Mouse (Mus musculus): ENCODE measurements around the gene Sprr2a3.
"Not testable (repeated sequence)": the region's sequence is repeated elsewhere in the genome, so short reads cannot be mapped to it uniquely, and the experiment has no call there.

Gene Sprr2a3

DNA sequence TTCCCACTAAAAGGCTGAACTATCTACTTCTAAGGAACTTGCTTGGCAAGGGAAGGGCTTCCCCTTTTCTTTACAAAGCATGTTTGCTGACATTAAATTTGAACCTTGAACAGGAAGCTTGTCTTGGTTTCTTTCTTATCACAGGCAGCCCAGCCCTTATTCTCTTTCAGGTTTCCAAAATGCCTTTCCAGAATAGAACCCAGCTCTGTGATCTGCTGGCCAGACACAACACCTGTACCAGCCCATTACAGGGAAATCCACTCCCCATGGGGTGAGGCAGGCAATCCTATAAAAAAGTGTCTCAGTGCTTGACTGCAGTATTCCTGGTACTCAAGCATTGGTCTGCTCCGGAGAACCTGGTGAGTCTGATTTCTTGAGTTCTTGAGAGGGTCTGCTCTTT is at the start of gene Sprr2a3:
Sprr2a3 (plus strand) TSS at position 317 of the 400 bp plus-strand sequence.
- not testable (repeated sequence) for DNase-seq (ENCODE audit: low spot score in 2 of 2)

DNA sequence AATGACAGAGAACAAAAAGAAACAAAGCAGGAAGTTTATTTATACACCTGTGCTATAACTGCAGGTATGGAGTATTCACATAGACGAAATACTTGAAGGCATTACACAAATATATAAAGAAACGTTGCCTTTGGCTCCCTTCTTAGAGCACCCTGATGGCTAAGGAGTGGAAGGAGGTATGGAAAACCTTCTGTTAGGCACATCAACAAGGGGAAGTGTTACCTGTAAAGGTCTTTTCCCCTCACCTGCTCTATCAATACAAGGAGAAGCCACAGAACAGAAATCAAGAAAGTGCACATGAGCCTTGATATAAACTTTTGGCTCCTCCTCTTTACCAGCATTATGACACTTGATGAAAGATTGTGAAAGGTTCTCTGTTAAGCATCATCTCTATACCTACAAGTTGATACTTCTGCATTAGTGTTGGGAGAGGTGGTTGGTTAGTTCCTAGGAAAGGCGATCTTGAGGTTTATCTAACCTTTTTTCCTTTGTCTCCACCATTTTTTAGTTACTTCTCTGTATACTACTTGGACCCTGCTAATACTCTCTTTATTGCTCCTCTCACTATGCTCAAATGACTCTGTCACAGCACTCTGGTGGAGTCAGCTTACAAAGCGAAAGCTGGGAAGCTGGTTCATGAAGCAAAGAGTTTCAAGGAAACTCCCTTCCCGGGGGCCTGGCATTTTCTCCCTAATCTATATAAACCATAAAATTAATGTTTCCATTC is 48.6 kb upstream of the Sprr2a3 start:
- DNase-seq (ENCODE audit: low spot score in 2 of 2), result not testable (repeated sequence)

DNA sequence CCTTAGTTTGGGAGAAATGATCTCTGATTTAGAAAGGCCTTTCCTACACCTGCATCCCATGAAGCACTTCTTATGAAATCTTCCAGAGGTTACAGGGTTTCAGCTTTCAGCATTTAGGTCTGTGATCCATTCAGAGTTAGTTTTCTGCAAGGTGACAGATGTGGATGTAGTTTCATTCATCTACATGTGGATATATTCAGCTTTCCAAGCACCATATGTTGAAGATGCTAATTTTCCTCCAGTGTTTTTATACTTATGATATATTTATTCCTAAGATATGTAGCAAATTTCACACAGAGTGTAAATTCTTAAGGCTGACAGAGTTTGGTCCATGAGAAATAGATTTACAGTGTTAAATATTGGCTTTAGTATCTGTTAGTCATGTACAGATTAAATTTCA is 46.5 kb upstream of the Sprr2a3 start:
- DNase-seq (ENCODE audit: low spot score in 2 of 2), result not testable (repeated sequence)

DNA sequence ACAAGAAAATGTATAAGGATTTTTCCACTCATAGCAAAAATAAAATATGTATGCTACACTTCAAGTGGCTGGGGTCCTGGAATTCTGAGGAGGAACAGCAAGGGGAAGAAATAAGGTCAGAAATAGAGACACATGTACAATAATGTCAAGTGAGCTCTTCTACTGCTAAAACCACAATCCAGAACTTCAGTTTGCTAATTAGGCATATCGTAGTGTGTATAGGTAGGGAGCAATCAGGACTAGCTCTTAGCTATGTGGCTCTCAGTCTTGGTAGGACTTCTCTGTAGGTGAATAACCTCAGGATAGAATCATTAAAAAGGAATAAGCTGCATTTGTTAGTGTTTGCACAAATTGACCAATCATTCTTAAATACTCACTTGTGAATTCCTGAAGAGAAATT is 46.0 kb upstream of the Sprr2a3 start:
- DNase-seq (ENCODE audit: low spot score in 2 of 2), result not testable (repeated sequence)

DNA sequence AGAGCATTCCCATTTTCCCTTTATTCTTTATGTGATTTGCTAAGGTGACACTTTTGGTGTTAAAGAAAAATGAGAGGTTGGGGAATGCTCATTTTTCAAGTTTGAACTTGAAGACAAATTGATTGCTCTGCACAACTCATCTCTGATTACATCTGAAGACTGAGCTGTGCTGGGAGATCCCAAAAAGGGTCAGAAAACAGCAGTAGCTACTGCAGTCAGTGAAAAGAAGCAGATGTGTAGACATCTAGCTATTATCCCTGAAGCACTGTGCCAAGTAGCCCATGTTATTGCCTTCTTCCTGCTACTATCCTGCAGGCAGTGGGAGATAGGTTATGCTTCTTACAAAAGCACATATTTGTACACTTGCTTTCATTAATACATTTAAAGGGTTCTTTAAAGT is 40.4 kb upstream of the Sprr2a3 start:
- DNase-seq (ENCODE audit: low spot score in 2 of 2), result not testable (repeated sequence)

DNA sequence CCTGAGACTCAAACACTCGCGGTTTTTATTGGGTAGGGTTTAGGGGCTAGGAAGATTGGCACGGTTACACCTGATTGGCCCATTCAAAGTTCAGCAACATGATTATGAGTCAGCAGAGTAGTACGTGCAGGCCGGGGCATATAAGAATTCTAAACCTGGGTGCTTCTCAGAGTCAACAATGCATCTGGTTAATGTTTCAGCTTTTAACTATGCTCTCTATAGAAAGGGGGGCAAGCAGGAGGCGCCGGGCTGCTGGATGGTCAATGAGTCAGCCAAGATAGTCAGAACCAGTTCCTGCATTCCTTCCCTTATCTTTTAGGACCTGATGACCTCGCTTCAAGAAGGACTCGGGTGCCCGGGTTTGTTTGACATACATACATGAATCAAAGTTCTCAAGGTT is 39.0 kb upstream of the Sprr2a3 start:
- DNase-seq (ENCODE audit: low spot score in 2 of 2), result not testable (repeated sequence)

DNA sequence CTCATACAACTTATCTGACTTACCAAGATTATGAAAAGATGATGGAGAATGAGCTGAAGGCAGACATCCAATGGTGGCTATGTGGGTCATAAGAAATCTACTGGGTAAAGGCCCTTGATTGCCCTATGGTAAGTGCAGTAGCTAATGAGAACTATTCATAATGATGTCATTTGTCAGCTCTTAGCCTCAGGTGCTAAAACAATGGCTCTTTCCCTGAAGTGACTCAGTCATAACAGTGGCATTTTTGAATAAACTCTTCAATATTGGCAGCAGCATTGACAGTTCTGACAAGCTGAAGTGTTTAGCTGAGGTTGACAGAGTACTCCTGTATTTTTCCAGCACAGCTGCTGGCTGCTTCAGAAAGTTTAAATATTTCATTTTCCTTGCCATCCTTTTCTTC is 36.7 kb upstream of the Sprr2a3 start:
- DNase-seq (ENCODE audit: low spot score in 2 of 2), result not testable (repeated sequence)

DNA sequence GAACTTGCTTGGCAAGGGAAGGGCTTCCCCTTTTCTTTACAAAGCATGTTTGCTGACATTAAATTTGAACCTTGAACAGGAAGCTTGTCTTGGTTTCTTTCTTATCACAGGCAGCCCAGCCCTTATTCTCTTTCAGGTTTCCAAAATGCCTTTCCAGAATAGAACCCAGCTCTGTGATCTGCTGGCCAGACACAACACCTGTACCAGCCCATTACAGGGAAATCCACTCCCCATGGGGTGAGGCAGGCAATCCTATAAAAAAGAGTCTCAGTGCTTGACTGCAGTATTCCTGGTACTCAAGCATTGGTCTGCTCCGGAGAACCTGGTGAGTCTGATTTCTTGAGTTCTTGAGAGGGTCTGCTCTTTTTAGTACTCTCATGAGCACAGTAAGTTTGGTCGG is 34.8 kb upstream of the Sprr2a3 start:
- DNase-seq (ENCODE audit: low spot score in 2 of 2), result not testable (repeated sequence)

DNA sequence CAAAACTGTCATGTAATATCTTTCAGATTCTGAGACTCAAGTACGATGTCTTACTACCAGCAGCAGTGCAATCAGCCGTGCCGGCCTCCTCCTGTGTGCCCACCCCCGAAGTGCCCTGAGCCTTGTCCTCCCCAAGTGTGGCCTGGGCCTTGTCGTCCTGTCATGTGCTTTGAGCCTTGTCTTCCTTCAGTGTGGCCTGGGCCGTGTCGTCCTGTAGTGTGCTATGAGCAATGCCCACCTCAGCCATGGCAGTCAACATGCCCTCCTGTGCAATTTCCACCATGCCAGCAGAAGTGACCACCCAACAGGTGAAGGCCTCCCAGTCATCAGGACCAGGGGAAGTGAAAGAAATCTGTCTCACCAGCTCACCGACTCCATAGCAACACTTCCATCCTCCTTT is 31.4 kb upstream of the Sprr2a3 start:
- DNase-seq (ENCODE audit: low spot score in 2 of 2), result not testable (repeated sequence)

DNA sequence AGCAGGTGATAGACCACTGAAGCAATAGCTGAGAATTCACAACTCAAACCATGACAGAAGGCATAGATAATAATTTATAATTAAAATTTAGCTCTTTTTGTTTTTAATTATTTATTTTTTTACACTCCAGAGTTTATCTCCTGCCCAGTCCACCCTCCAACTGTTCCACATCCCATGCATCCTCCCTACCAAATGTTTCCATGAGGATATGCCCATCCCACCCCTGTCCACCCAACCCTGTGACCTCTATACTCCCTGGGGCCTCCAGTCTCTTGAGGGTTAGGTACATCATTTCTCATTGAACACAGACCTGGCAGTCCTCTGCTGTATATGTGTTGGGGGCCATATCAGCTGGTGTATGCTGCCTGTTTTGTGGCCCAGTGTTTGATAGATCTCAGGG is 26.7 kb upstream of the Sprr2a3 start:
- DNase-seq (ENCODE audit: low spot score in 2 of 2), result not testable (repeated sequence)

DNA sequence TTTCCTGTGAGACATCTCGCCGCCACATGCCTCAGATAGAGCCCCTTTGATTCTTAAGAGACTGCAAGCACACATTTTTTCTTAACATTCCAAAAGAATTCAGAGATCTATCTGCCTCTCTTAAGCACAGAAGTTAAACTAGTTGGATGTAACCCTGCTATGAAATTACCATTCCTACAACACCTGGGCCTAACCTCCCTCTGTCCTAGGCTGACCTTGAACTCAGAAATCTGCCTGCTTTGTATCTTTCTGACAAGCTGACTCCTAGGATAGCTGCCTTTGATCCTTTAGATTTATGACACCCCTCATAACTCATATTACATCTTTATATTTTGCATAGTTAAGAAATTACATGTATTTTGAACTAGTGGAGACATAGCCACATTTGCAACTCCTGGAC is 21.8 kb upstream of the Sprr2a3 start:
- DNase-seq (ENCODE audit: low spot score in 2 of 2), result not testable (repeated sequence)

DNA sequence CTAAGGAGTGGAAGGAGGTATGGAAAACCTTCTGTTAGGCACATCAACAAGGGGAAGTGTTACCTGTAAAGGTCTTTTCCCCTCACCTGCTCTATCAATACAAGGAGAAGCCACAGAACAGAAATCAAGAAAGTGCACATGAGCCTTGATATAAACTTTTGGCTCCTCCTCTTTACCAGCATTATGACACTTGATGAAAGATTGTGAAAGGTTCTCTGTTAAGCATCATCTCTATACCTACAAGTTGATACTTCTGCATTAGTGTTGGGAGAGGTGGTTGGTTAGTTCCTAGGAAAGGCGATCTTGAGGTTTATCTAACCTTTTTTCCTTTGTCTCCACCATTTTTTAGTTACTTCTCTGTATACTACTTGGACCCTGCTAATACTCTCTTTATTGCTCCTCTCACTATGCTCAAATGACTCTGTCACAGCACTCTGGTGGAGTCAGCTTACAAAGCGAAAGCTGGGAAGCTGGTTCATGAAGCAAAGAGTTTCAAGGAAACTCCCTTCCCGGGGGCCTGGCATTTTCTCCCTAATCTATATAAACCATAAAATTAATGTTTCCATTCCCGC is 13.7 kb upstream of the Sprr2a3 start:
- not testable (repeated sequence) for DNase-seq (ENCODE audit: low spot score in 2 of 2)

DNA sequence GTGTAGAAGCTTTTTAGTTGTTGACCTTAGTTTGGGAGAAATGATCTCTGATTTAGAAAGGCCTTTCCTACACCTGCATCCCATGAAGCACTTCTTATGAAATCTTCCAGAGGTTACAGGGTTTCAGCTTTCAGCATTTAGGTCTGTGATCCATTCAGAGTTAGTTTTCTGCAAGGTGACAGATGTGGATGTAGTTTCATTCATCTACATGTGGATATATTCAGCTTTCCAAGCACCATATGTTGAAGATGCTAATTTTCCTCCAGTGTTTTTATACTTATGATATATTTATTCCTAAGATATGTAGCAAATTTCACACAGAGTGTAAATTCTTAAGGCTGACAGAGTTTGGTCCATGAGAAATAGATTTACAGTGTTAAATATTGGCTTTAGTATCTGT is 11.7 kb upstream of the Sprr2a3 start:
- DNase-seq (ENCODE audit: low spot score in 2 of 2), result not testable (repeated sequence)

DNA sequence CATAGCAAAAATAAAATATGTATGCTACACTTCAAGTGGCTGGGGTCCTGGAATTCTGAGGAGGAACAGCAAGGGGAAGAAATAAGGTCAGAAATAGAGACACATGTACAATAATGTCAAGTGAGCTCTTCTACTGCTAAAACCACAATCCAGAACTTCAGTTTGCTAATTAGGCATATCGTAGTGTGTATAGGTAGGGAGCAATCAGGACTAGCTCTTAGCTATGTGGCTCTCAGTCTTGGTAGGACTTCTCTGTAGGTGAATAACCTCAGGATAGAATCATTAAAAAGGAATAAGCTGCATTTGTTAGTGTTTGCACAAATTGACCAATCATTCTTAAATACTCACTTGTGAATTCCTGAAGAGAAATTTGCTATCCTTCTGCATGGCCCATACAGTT is 11.2 kb upstream of the Sprr2a3 start:
- DNase-seq (ENCODE audit: low spot score in 2 of 2), result not testable (repeated sequence)

DNA sequence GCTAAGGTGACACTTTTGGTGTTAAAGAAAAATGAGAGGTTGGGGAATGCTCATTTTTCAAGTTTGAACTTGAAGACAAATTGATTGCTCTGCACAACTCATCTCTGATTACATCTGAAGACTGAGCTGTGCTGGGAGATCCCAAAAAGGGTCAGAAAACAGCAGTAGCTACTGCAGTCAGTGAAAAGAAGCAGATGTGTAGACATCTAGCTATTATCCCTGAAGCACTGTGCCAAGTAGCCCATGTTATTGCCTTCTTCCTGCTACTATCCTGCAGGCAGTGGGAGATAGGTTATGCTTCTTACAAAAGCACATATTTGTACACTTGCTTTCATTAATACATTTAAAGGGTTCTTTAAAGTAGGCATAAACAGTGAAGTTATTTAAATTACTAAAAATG is 5.6 kb upstream of the Sprr2a3 start:
- DNase-seq (ENCODE audit: low spot score in 2 of 2), result not testable (repeated sequence)

DNA sequence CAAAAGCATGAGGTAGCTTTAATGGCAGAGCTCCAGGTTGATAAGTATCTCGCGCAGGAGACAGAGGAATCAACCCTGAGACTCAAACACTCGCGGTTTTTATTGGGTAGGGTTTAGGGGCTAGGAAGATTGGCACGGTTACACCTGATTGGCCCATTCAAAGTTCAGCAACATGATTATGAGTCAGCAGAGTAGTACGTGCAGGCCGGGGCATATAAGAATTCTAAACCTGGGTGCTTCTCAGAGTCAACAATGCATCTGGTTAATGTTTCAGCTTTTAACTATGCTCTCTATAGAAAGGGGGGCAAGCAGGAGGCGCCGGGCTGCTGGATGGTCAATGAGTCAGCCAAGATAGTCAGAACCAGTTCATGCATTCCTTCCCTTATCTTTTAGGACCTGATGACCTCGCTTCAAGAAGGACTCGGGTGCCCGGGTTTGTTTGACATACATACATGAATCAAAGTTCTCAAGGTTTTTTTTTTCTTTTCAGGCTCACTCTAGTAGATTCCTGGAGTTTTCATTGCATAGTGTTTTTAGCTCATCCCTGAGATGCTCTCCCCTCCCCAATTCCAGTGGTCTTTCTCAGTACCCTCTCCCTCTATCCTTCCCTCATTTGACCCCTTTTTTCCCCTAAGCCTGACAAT is 4.1 kb upstream of the Sprr2a3 start:
- not testable (repeated sequence) for DNase-seq (ENCODE audit: low spot score in 2 of 2)

DNA sequence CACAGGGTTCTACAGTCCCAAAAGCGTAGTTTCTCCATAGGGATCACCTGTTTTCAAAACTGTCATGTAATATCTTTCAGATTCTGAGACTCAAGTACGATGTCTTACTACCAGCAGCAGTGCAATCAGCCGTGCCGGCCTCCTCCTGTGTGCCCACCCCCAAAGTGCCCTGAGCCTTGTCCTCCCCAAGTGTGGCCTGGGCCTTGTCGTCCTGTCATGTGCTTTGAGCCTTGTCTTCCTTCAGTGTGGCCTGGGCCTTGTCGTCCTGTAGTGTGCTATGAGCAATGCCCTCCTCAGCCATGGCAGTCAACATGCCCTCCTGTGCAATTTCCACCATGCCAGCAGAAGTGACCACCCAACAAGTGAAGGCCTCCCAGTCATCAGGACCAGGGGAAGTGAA is 3.3 kb downstream of the Sprr2a3 start:
- DNase-seq (ENCODE audit: low spot score in 2 of 2), result not testable (repeated sequence)

DNA sequence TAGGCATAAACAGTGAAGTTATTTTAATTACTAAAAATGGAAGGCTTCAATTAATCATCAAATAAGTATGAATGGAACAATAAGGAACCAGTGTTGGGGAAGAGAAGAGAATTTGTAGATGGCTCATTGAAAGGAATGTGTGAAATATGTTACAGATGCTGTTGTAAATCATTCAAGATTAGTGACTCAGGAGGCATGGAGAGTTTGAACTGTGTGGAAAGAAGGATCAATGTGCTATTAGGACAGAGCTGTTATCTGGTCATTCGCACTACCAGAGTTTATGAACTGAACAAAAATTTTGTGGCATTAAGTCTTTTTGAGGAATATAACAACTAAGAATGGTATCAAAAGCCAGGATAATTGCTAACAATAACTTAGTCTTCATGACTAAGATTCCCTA is 22.2 kb downstream of the Sprr2a3 start:
- DNase-seq (ENCODE audit: low spot score in 2 of 2), result no peak

DNA sequence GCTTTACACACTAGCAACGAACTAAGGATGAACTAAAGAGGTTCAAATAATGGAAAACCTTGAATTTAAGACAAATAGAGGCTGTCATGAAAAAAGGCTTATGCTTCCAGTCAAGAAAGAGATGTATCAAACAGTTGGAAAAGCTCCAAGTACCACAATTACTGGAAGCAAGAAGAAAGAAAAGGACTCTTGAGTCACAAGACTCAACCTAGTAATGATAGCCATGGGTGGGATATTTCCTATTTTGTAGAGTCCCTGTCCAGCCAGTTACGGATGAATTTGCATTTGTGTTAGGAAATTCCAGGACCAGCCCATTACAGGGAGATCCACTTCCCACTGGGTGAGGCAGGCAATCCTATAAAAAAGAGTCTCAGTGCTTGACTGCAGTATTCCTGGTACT is 31.1 kb downstream of the Sprr2a3 start, which contains the start of gene Sprr2b:
Sprr2b (plus strand) TSS at position 301 of the 400 bp plus-strand sequence.
- no peak for DNase-seq (ENCODE audit: low spot score in 2 of 2)

DNA sequence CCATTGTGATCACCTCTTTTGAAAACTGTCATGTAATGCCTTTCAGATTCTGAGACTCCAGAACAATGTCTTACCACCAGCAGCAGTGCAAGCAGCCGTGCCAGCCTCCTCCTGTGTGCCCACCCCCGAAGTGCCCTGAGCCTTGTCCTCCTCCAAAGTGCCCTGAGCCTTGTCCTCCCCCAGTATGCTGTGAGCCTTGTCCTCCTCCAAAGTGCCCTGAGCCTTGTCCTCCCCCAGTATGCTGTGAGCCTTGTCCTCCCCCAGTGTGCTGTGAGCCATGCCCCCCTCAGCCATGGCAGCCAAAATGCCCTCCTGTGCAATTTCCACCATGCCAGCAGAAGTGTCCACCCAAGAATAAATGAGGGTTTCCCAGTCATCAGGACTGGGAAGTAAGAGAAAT is 32.2 kb downstream of the Sprr2a3 start:
- DNase-seq (ENCODE audit: low spot score in 2 of 2), result no peak

DNA sequence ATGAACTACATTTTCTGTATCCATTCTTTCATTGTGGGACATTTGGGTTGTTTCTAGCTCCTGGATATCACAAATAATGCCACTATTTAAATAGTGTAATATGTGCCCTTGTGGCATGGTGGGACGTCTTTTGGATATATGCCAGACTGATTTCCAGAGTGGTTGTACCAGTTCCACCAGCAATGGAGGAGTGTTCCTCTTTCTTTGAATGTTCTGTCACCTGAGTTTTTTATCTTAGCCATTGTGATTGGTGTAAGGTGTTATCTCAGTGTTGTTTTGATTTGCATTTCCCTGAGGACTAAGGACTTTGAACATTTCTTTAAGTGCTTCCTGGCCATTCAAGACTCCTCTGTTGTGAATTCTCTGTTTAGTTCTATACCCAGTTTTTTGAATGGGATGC is 51.1 kb downstream of the Sprr2a3 start:
- no peak for DNase-seq (ENCODE audit: low spot score in 2 of 2)

DNA sequence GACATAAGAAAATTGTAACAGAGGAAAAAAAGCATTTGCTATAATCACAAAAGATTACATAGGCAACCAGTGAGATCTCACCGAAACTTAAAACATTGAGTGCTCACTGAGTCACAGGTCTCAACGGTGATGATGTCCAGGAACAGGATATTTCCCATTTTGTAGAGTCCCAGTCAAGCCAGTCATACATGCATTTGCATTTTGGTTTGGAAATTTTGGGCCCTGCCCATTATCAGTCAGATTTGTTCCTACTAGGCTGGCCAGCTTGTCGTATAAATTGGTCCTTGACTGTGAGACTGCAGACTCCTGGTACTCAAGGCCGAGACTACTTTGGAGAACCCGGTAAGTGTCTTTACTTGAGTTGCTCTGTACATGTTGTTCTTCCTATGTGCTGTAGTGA is 53.6 kb downstream of the Sprr2a3 start, which contains the start of gene Sprr2d:
Sprr2d (plus strand) TSS at position 301 of the 400 bp plus-strand sequence.
- no peak for DNase-seq (ENCODE audit: low spot score in 2 of 2)

All from heart, adult 9 months (tissue).